Mouse (Mus musculus): ENCODE results near the gene Fosl1. TPM values are rescaled to one million over a fixed set of nuclear protein-coding genes. Genes with fewer than 3 reads are reported as not detected.
A peak's percentile ranks its signal among the peaks of the same experiment; 100 is the strongest.
"Not testable (repeated sequence)": the region's sequence is repeated elsewhere in the genome, so short reads cannot be mapped to it uniquely, and the experiment has no call there.

Fosl1 gene
- polyA plus RNA-seq, 1 experiment from 2014 or later: not detected

GRCm38 (mm10) chr19:5492641-5493040, 45.3 kb downstream of the Fosl1 start:
- Histone ChIP-seq H3K4me3 (no peak overlapping the region; the same call in 1 of the 2 replicates), H3K36me3 (peaks cover 57% of the 10 kb centered on the region)
- DNase-seq (ENCODE audit: low spot score): no peak

GRCm38 (mm10) chr19:5493301-5493721, 46.0 kb downstream of the Fosl1 start:
- not testable (repeated sequence) for DNase-seq (ENCODE audit: low spot score); H3K27me3 ChIP-seq (ENCODE audit: insufficient read depth, poor library complexity, severe bottlenecking); H3K27ac ChIP-seq; H3K9me3 ChIP-seq
- H3K4me3 ChIP-seq: peak overlapping the region; percentile 18; the same call in 1 of the 2 replicates
- H3K36me3 ChIP-seq: peaks cover 63% of the 10 kb centered on the region
- 75% methylated on average over 9 of the region's 9 CpGs for WGBS
- H3K4me1 ChIP-seq (replicated peaks): peaks cover 41% of the 10 kb centered on the region

More at GRCm38 (mm10) chr19:5492641-5493040, 45.3 kb downstream of the Fosl1 start:
- H3K27ac ChIP-seq: no peak overlapping the region
- H3K9me3 ChIP-seq: no peaks in the 10 kb centered on the region
- peaks cover 44% of the 10 kb centered on the region for H3K4me1 ChIP-seq (replicated peaks)
- no peaks in the 10 kb centered on the region for H3K27me3 ChIP-seq (ENCODE audit: insufficient read depth, poor library complexity, severe bottlenecking)
- WGBS: 89% methylated on average over 4 of the region's 4 CpGs

DNA sequence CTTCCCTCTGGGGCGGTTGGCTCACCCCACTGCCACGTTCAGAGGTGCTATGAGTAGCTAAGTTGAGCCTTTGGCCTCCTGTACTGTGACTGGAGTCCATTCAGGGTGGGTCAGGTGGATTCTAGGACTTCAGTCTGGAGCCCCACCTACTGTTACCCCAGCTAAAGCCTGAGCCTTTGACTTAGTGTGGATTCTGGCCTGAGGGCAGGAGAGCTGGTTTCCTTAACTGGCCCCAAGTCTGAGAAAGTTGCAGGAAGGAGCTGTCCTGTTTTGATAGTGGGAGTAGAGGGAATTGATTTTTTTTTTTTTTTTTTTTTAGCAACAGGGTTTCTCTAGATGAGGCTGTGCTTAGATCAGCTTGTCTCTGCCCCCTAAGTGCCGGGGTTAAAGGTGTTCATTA, 47.0 kb downstream of the Fosl1 start:
- no peaks in the 10 kb centered on the region for H3K27me3 ChIP-seq (ENCODE audit: insufficient read depth, poor library complexity, severe bottlenecking)
- H3K27ac ChIP-seq: no peak overlapping the region
- no peaks in the 10 kb centered on the region for H3K9me3 ChIP-seq
- peaks cover 69% of the 10 kb centered on the region for H3K36me3 ChIP-seq
- 82% methylated on average over 3 of the region's 3 CpGs for WGBS
- DNase-seq (ENCODE audit: low spot score): no peak
- H3K4me1 ChIP-seq (replicated peaks): peaks cover 31% of the 10 kb centered on the region
- H3K4me3 ChIP-seq: no peak overlapping the region

GRCm38 (mm10) chr19:5495353-5496051, 48.2 kb downstream of the Fosl1 start:
- peaks cover 21% of the 10 kb centered on the region for H3K4me1 ChIP-seq (replicated peaks)
- no peaks in the 10 kb centered on the region for H3K27me3 ChIP-seq (ENCODE audit: insufficient read depth, poor library complexity, severe bottlenecking)
- peaks cover 69% of the 10 kb centered on the region for H3K36me3 ChIP-seq
- 84% methylated on average over 12 of the region's 12 CpGs for WGBS
- no peak overlapping the region for H3K27ac ChIP-seq
- H3K4me3 ChIP-seq: peak overlapping the region; percentile 20
- no peak for DNase-seq (ENCODE audit: low spot score)
- no peaks in the 10 kb centered on the region for H3K9me3 ChIP-seq

DNA sequence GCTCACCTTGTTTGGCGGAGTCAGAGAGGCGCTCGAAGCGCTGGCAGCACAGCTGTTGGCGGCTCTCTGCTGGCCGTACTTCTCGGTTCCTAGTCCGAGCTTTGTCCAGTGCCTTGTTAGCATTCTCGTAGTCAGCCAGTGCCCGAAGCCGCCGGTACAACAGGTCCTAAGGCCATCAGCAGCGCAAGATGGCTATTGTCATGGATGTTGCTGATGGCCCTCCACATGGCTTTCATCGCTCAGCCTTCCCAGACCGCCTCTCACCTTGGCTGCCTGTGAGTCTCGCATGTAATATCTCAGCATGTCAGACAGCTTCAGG, 48.7 kb downstream of the Fosl1 start:
- 91% methylated on average over 16 of the region's 16 CpGs for whole genome bisulfite sequencing
- Histone ChIP-seq H3K4me1 (replicated peaks) (peaks cover 21% of the 10 kb centered on the region), H3K4me3 (peak overlapping the region; percentile 20), H3K9me3 (no peaks in the 10 kb centered on the region), H3K27me3 (ENCODE audit: insufficient read depth, poor library complexity, severe bottlenecking) (no peaks in the 10 kb centered on the region), H3K36me3 (peaks cover 69% of the 10 kb centered on the region), H3K27ac (no peak overlapping the region)
- DNase-seq (ENCODE audit: low spot score): no peak

GRCm38 (mm10) chr19:5500330-5500875, 53.1 kb downstream of the Fosl1 start:
- H3K27me3 ChIP-seq (ENCODE audit: insufficient read depth, poor library complexity, severe bottlenecking): peaks cover 8% of the 10 kb centered on the region; the same call in 1 of the 2 replicates
- no peak for DNase-seq (ENCODE audit: low spot score)
- H3K9me3 ChIP-seq: no peaks in the 10 kb centered on the region
- 91% methylated on average over 2 of the region's 2 CpGs for WGBS
- 0 out of 2 replicates have a peak, but pooled peaks cover 3% of the 10 kb centered on the region for H3K4me1 ChIP-seq (replicated peaks)
- H3K4me3 ChIP-seq: no peak overlapping the region
- H3K27ac ChIP-seq: no peak overlapping the region
- peaks cover 34% of the 10 kb centered on the region for H3K36me3 ChIP-seq

GRCm38 (mm10) chr19:5503687-5504086, 56.3 kb downstream of the Fosl1 start, which contains the start of gene 1700020D05Rik:
1700020D05Rik (minus strand) TSS chr19:5503787.
- Histone ChIP-seq H3K27ac (no peak within 1 kb of the TSS), H3K27me3 (ENCODE audit: insufficient read depth, poor library complexity, severe bottlenecking) (peaks cover 8% of the 10 kb centered on the region; the same call in 1 of the 2 replicates), H3K9me3 (peaks cover 3% of the 10 kb centered on the region; the same call in 1 of the 2 replicates), H3K4me3 (no peak within 1 kb of the TSS), H3K36me3 (peaks cover 2% of the 10 kb centered on the region; the same call in 1 of the 2 replicates), H3K4me1 (replicated peaks) (no peaks in the 10 kb centered on the region)
- no peak for DNase-seq (ENCODE audit: low spot score)
- WGBS: 54% methylated on average over 17 of the region's 17 CpGs

Other genes with a start within 250 kb of the Fosl1 start
- 23.7 and 26.1 TPM in 2 replicates for gene Pacs1, start 174.4 kb upstream of the Fosl1 start, polyA plus RNA-seq (2016; fragmentation: Nextera tagmentation; extraction: Ambion mirVana)
- gene Sf3b2, start 152.1 kb upstream of the Fosl1 start, polyA plus RNA-seq (2016; fragmentation: Nextera tagmentation; extraction: Ambion mirVana): 438 and 456 TPM in 2 replicates
- gene Gal3st3, start 149.2 kb upstream of the Fosl1 start, polyA plus RNA-seq (2016; fragmentation: Nextera tagmentation; extraction: Ambion mirVana): 11.7 and 19.1 TPM in 2 replicates
- not detected in 2 replicates for gene Catsper1, start 111.8 kb upstream of the Fosl1 start, polyA plus RNA-seq (2016; fragmentation: Nextera tagmentation; extraction: Ambion mirVana)
- 0.65 and 1.6 TPM in 2 replicates for gene Cst6, start 98.0 kb upstream of the Fosl1 start, polyA plus RNA-seq (2016; fragmentation: Nextera tagmentation; extraction: Ambion mirVana)
- gene Eif1ad, start 80.8 kb upstream of the Fosl1 start, polyA plus RNA-seq (2016; fragmentation: Nextera tagmentation; extraction: Ambion mirVana): 84.2 and 90.5 TPM in 2 replicates
- 539 and 565 TPM in 2 replicates for gene Banf1, start 80.4 kb upstream of the Fosl1 start, polyA plus RNA-seq (2016; fragmentation: Nextera tagmentation; extraction: Ambion mirVana)
- 82.7 and 93.2 TPM in 2 replicates for gene Sart1, start 58.8 kb upstream of the Fosl1 start, polyA plus RNA-seq (2016; fragmentation: Nextera tagmentation; extraction: Ambion mirVana)
- gene Tsga10ip, start 45.0 kb upstream of the Fosl1 start, polyA plus RNA-seq (2016; fragmentation: Nextera tagmentation; extraction: Ambion mirVana): 0.44 and 0.58 TPM in 2 replicates
- gene Drap1, start 22.6 kb upstream of the Fosl1 start, polyA plus RNA-seq (2016; fragmentation: Nextera tagmentation; extraction: Ambion mirVana): 223 and 271 TPM in 2 replicates
- gene AI837181, start 22.4 kb upstream of the Fosl1 start, polyA plus RNA-seq (2016; fragmentation: Nextera tagmentation; extraction: Ambion mirVana): 53.8 and 63.9 TPM in 2 replicates
- 6.9 and 8.6 TPM in 2 replicates for gene Ccdc85b, start 10.3 kb downstream of the Fosl1 start, polyA plus RNA-seq (2016; fragmentation: Nextera tagmentation; extraction: Ambion mirVana)
- 99.5 and 122 TPM in 2 replicates for gene Fibp, start 13.1 kb downstream of the Fosl1 start, polyA plus RNA-seq (2016; fragmentation: Nextera tagmentation; extraction: Ambion mirVana)
- 2.0 and 3.0 TPM in 2 replicates for gene Ctsw, start 21.0 kb downstream of the Fosl1 start, polyA plus RNA-seq (2016; fragmentation: Nextera tagmentation; extraction: Ambion mirVana)
- gene Efemp2, start 26.4 kb downstream of the Fosl1 start, polyA plus RNA-seq (2016; fragmentation: Nextera tagmentation; extraction: Ambion mirVana): 62.7 and 71.3 TPM in 2 replicates
- gene Mus81, start 40.9 kb downstream of the Fosl1 start, polyA plus RNA-seq (2016; fragmentation: Nextera tagmentation; extraction: Ambion mirVana): 43.7 and 51.4 TPM in 2 replicates
- 3,259 and 3,562 TPM in 2 replicates for gene Cfl1, start 42.9 kb downstream of the Fosl1 start, polyA plus RNA-seq (2016; fragmentation: Nextera tagmentation; extraction: Ambion mirVana)
- not detected in 2 replicates for gene 1700020D05Rik, start 56.2 kb downstream of the Fosl1 start, polyA plus RNA-seq (2016; fragmentation: Nextera tagmentation; extraction: Ambion mirVana)
- 8.9 and 18.7 TPM in 2 replicates for gene Snx32, start 63.0 kb downstream of the Fosl1 start, polyA plus RNA-seq (2016; fragmentation: Nextera tagmentation; extraction: Ambion mirVana)
- gene Ovol1, start 113.1 kb downstream of the Fosl1 start, polyA plus RNA-seq (2016; fragmentation: Nextera tagmentation; extraction: Ambion mirVana): 0.39 and 0.77 TPM in 2 replicates
- 1.6 and 2.6 TPM in 2 replicates for gene Ap5b1, start 120.5 kb downstream of the Fosl1 start, polyA plus RNA-seq (2016; fragmentation: Nextera tagmentation; extraction: Ambion mirVana)
- 177 and 187 TPM in 2 replicates for gene Rnaseh2c, start 154.3 kb downstream of the Fosl1 start, polyA plus RNA-seq (2016; fragmentation: Nextera tagmentation; extraction: Ambion mirVana)
- gene Kat5, start 162.7 kb downstream of the Fosl1 start, polyA plus RNA-seq (2016; fragmentation: Nextera tagmentation; extraction: Ambion mirVana): 58.9 and 69.2 TPM in 2 replicates
- gene Rela, start 189.9 kb downstream of the Fosl1 start, polyA plus RNA-seq (2016; fragmentation: Nextera tagmentation; extraction: Ambion mirVana): 27.8 and 36.0 TPM in 2 replicates
- gene Sipa1, start 216.2 kb downstream of the Fosl1 start, polyA plus RNA-seq (2016; fragmentation: Nextera tagmentation; extraction: Ambion mirVana): 27.5 and 27.6 TPM in 2 replicates
- 34.1 and 35.1 TPM in 2 replicates for gene Map3k11, start 241.2 kb downstream of the Fosl1 start, polyA plus RNA-seq (2016; fragmentation: Nextera tagmentation; extraction: Ambion mirVana)
- 27.3 and 30.8 TPM in 2 replicates for gene Pcnx3, start 241.4 kb downstream of the Fosl1 start, polyA plus RNA-seq (2016; fragmentation: Nextera tagmentation; extraction: Ambion mirVana)